Mouse (Mus musculus) MEL-GATA-1-ER (cell line): ENCODE measurements around the gene Igfbp5.

Experiments used
- DNase-seq: peaks from one replicate; pipeline ENCODE4 v3.0.0-alpha.2; 2012; ENCODE audit warnings: low read depth; ENCODE audit errors: extremely low read depth

Igfbp5 gene

DNA sequence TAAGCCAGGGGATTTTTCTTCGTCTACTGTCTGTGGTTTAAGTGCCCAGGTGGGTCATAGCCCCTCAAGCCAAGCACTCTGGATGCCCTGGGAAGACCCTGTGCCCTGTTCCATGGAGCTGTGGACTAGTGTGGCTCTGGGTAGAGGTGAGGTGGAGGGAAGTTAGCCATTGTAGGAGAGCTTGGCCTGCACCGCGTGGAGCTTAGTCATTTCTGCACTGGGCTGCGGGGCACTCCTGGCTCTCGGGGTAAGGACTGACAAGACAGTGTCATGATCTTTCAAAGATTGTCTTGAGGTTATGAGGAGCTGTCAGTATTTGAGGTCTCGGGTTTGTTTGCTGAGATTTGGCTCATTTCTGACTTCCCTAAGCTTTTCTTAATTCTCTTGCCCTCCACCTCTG is 30.0 kb downstream of the Igfbp5 start:
- DNase-seq: no peak

DNA sequence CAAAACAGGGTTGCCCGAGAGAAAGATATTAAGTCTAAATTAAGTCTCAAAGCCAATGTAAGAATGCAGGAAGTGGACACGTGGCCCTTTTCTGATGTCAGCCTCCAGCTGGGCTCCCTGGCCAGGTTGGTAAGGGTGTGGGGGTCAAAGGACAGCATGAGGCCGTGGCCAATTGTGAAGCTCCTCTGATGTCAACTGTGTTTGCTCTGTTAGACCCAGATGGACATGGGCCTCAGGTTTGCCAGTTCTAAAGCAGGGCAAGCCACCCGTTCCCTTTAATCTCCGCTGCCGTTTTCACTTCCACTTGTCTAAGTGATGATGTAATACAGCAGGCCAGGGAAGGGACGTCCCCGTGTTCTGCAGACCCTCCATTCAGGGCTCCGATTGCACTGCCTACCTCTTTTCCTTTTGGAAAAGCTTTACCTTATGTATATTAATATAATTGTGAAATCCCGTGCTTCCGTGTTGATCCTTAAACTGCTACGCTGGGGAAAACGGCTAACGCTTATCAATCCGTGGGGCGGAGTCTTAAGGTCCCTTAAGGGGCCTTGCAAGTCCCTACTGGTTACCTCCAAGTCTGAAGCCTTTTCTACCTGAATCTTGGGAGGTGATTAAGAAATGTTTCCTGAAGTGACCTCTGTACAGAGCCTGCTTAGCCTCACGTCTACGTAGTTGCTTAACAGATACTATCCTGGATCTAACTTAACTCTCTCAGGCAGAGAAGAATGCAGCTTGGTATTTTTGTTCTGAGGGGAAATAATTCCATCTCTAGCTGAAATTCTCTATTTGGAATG is 31.8 kb downstream of the Igfbp5 start:
- no peak for DNase-seq

DNA sequence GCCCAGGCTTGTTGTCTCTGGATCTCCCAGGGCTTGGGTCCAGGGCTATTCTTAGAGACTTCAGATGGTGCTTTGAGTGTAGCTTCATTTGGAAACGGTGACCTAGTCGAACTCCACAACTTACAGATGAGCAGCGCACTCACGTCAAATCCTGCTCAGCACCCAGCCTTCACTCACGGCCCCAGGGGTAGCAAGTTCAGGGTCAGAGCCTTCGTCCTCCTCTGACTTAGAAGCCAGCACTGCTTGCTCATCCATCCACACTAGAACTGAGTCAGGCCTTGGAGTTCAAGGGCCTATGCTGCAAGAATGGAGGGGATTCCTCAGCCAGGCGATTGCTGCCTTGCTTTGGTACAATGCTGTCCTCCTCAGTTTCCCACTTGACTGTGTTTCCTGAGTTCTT is 34.9 kb downstream of the Igfbp5 start:
- no peak for DNase-seq

- no peak for DNase-seq
Observed at GRCm38 (mm10) chr1:72839356-72839755, 35.3 kb downstream of the Igfbp5 start.

GRCm38 (mm10) chr1:72833563-72833962 is 41.1 kb downstream of the Igfbp5 start:
- DNase-seq: no peak

DNA sequence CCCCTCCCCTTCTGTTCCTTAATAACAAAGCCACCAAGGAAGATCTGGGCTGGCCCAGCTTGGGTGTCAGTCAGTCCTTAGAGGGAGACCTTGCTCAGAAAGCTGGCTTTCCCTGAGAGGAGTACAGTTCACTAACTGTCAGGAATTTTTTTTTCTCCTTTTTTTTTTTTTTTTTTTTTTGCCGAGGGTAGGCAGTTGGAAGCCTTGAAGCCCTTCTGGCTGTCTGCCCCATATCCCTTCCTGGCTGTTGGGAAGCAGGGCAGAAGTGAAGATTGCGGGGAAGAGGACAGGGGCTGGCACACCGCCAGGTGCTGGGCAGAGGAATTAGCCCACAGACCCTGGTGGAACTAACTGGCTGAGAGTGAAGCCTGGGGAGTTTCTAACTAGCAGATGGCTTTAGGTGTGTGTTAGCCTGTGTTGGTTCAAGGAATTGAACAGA is 42.0 kb downstream of the Igfbp5 start:
- DNase-seq: no peak

DNA sequence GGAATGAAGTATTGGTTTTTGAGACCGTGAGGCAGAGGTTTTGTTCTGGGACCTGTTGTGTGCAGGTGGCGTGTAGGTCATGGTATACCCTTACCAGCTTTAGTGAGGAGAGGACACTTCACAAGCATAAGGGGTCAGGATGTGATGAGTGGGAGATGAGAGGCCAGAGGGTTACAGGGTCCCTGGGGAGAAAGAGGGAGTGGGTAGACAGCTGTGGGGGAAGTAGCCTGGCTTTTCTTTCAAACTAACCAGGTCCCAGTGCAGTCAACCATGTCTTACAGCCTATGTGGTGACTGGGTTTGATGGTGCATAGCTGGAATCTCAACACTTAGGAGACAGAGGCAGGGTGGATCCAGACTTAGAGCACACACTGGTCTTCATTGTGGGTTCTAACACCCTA is 44.2 kb downstream of the Igfbp5 start:
- DNase-seq: no peak

DNA sequence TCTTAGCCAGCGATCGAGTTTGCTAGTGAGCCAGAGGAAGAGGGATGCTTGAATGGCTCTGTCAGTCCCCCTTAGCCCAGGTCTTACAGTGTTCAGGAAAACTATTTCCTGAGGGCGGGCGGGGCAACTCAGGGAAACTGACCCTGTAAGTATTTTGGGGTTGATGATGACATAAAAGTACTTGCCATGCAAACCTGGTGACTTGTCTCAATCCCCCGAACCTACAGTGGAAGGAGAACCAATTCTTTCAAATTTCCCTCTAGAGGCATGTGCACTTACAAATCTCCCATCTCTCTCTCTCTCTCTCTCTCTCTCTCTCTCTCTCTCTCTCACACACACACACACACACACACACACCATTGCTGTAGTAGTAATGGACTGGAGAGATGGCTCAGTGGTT is 45.8 kb downstream of the Igfbp5 start:
- DNase-seq: no peak

- DNase-seq: no peak
Observed at GRCm38 (mm10) chr1:72827411-72828315, 47.0 kb downstream of the Igfbp5 start.

DNA sequence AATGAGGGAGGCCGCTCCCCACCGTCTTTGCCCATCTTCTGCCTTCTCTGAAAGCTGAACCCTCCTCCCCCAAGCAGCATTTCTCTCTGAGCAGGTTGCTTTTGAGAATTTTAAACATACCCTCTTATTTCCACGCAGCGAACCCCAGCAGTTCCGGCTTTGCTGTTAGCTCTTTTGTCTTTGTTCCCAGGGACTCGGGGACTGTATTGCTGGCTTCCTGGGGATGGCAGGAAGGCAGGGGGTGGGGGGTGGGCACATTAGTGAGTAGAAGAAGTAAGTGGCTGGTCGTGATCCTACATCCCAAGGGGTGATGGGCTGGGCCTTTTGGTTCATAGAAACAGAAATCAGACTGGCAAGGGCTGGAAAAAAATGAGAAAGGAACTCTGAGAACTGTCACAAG is 47.8 kb downstream of the Igfbp5 start:
- DNase-seq: no peak

DNA sequence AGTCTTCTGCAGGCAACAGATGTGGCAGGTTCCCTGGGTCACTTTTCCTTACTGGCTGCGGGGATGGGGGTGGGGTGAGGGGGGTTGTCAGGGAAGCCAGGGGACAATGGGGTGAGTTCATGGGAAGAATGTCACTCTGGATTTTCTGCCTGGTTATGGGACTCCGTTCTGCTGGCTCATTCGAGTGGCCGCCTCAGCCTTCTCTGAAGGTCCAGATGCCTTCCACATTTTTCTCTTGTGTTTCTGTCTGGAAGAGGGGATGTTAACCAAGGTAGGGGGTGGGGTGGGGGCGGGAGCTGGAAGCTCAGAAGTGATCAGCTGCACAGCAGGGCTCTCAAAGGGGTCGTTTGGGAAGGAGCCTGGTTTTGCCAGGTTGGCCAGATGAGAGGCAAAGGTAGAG is 48.2 kb downstream of the Igfbp5 start:
- DNase-seq: no peak

DNA sequence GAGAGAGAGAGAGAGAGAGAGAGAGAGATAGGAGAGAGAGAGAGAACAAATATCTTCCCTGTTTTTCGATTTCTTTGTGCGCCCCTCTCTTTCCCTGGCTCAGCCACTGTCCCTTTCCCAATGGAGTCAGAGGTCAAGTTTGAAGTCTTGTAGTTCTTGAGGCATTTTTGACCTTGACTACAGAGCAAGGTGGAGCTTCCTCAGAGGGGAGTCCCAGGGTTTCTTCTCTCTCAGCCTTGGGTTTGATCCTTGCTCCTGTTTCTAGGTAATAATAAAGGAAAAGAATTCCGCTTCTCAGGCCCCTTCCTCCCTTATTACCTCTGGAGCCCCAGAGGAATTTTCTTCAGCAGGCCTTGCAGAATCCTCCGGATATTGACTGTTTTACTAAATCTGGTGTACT is 48.8 kb downstream of the Igfbp5 start:
- DNase-seq: no peak

DNA sequence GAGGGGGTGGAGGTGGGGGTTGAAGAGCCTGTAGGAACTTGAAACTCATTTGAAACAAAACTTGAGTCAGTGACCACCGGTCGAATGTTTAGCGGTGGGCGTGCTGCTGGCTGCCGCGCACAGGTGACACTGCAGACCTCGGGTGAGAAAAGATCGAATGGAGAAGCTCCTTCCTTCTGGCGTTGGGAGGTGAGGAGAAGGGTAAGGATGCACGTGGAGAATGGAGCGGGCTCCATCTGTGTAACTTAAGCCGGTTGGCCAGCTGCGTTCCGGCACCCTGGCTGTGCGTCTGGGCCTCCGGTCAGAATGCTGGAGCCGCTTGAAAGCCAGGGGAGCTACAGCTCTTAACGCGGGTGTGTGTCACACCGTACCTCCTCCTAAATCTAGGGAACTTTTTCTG is 49.4 kb downstream of the Igfbp5 start:
- DNase-seq: no peak

- DNase-seq: no peak
Observed at GRCm38 (mm10) chr1:72824707-72825101, 50.0 kb downstream of the Igfbp5 start.

DNA sequence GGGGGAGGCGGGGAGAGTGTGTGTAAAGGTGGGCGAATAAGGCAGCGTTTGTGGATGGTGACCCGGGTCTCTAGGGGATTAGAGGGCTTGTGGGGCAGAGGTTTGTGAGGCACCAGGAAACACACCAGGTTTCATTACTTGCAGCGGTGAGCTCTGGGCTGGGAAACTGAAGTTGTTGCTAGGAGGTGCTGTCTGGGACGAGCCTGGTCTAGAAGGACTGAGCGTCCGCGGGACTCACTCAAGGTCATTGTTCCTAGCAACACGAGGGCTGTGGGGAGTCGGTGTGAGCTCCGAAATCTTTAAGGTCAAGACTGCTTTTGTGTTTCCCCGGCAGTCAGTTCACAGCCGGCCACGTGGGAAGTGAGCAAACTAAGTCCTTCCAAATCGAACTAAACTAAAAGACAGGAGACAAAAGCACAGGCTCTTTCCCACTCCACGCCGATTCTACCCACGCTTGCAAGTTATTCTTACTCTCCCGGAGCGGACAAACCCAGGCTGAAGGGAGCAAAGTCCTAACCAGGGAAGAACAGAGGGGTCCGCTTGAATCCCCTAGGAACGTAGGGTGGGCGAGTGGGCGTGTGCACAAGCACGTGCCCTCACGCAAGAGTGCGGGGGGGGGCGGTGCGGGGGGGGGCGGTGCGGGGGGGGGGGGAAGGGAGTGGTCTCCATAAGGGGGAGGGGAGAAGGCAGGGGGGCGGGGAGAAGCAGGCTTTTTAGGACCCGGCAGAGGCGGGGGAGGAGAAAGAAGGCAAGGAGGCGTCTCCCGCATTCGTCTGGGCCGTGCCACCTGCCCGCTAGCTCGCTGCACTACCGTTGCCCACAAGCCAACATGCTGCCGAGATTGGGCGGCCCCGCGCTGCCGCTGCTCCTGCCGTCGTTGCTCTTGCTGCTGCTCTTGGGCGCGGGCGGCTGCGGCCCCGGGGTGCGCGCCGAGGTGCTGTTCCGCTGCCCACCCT is 50.7 kb downstream of the Igfbp5 start, which contains the start of gene Igfbp2:
Igfbp2 (plus strand) TSS at position 753 of the 956 bp plus-strand sequence.
- DNase-seq: no peak

- no peak for DNase-seq
Observed at GRCm38 (mm10) chr1:72822893-72823292, 51.8 kb downstream of the Igfbp5 start.

- no peak for DNase-seq
Observed at GRCm38 (mm10) chr1:72819995-72820394, 54.7 kb downstream of the Igfbp5 start.

GRCm38 (mm10) chr1:72815616-72816015 is 59.1 kb downstream of the Igfbp5 start:
- no peak for DNase-seq

- no peak for DNase-seq
Observed at GRCm38 (mm10) chr1:72815184-72815583, 59.5 kb downstream of the Igfbp5 start.

- DNase-seq: no peak
Observed at GRCm38 (mm10) chr1:72813639-72814403, 60.9 kb downstream of the Igfbp5 start.
